Mouse (Mus musculus): ENCODE measurements around the gene Tmem170. TPM values are rescaled to one million over a fixed set of nuclear protein-coding genes. Genes with fewer than 3 reads are reported as not detected.

The Tmem170 gene
- total RNA-seq (2023), result 1 to 10 TPM; 1.1 TPM

DNA sequence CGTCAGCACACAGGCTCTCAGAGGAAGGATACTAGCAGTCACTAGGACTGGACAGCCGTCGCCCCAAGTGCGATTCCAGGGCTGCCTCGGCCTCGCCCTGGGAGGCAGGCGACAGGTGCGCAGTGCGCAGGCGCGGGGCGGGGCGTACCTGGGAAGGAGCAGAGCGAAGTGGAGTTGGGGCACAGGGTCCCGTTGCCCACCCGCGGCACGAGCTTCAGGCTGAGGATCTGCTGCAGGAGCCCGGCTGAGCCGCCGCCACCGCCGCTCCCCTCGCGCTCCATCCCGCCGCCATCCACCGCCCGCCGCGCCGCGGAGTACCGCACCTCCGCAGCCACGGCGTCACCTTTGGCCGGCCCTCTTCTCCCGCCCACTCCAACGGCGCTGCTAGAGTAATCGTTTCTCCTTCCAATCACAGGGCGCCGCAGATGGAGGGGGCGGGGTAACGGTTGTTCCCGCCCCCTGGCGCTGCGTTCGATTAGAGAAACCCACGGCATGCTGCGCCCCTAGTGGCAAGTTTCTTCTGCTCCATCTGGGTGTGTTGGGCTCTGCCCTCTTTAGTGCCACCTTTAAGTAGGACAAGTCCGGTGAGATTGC lies at the start of gene Tmem170:
Tmem170 (minus strand) TSS at position 396 of the 594 bp plus-strand sequence.

DNA sequence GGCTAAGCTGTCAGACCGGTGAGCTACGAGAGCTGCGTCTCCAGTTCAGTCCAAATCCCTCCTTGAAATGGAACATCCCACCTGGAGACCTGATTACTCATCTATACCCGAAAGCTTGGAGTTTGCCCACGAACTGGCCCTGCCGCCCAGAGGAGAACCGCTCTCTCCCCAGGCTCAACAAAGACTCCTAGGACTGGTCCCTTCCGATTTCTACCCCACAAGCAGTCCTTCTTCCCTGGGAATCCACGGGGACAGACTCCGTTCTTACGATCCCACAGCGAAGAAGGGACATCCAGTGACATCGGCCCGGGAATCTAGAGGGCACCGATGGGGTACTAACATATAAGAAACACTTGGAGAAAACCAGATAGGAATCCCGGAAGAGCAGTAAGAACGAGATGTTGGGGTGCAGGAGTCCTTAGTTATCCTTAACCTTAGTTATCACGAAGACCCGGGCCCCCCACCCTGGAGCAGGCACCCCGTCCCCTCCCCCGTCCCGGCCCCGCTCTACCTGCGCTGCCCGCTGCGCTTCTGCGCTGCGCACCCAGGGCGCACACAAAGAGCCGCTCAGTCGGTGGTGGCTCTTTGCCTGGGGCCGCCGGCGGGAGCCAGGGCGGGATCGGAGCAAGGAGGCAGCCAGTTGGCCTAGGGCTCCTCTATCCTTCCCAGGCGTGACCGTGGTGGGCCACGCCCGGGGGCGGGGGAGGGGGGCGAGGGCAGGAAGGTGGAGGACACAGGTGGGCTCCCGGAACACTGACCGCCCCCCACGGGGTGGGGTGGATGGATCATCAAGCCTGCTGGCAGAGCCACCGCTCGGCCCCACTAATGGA lies 33.3 kb upstream of the Tmem170 start, which contains the start of gene Chst5:
Chst5 (minus strand) TSS at position 827 of the 830 bp plus-strand sequence.

DNA sequence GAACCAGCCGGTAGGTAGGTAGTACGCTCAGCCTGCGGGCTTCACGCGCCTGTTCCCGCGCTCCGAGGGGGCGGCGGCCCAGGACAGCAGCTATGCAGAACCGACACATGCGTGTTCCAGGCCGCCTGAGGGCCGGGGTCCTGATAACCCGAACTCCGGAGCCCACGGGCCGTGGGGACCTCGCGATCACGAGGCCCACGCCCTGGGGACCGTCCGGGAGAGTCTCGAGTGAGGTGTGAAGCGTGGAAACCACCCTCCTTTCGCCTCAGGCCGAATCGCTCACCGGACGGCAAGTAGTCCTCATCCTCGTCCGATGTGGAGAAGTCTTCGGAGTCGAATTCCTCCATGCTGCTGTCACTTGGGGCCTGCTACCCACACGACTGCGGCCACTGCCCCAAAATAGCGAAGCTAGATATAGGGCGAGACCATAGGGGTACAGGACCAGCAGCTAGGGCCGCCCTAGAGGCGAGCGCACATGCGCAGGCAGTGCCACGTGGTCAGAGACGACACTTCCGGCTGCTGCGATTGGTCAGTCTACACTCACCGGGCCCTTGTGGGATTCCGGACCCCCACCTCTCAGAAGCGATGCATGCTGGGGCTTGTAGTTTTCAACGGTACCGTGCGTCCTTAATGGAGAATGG lies 22.6 kb downstream of the Tmem170 start, which contains the start of gene Cfdp1:
Cfdp1 (minus strand) TSS at position 431 of the 641 bp plus-strand sequence.

Other genes with a start within 250 kb of the Tmem170 start
- gene Ldhd, start 246.4 kb downstream of the Tmem170 start, total RNA-seq (2023), result under 1 TPM; 0.68 to 0.85 TPM
- 1 to 10 TPM; 5.1 to 7.9 TPM for gene Zfp1, start 233.3 kb downstream of the Tmem170 start, total RNA-seq (2023)
- gene Ctrb1, start 185.7 kb downstream of the Tmem170 start, total RNA-seq (2023), result 1 to 10 TPM in 1 of 2 experiments, under 1 TPM in 1; 0.58 to 1.7 TPM
- gene Bcar1, start 132.9 kb downstream of the Tmem170 start, total RNA-seq (2023), result under 1 TPM; 0.24 to 0.27 TPM
- 10 to 100 TPM; 37.8 to 40.4 TPM for gene Cfdp1, start 22.5 kb downstream of the Tmem170 start, total RNA-seq (2023)
- gene Chst5, start 33.7 kb upstream of the Tmem170 start, total RNA-seq (2023), result not detected
- gene Tmem231, start 57.1 kb upstream of the Tmem170 start, total RNA-seq (2023), result under 1 TPM; 0.52 to 0.92 TPM
- 10 to 100 TPM; 60.1 to 65.2 TPM for gene Gabarapl2, start 64.0 kb upstream of the Tmem170 start, total RNA-seq (2023)
- gene Adat1, start 115.6 kb upstream of the Tmem170 start, total RNA-seq (2023), result 1 to 10 TPM; 2.2 to 2.5 TPM
- gene Kars, start 134.6 kb upstream of the Tmem170 start, total RNA-seq (2023), result 10 to 100 TPM; 54.2 to 58.3 TPM
- 1 to 10 TPM; 7.7 to 8.6 TPM for gene Terf2ip, start 134.6 kb upstream of the Tmem170 start, total RNA-seq (2023)
- gene Gm6793, start 138.3 kb upstream of the Tmem170 start, total RNA-seq (2023), result not detected